Mouse (Mus musculus) WW6 (cell line): Measurements from ENCODE around the gene Ipmk.
"Not testable (repeated sequence)": the region's sequence is repeated elsewhere in the genome, so short reads cannot be mapped to it uniquely, and the experiment has no call there.

Experiments used
- DNase-seq: peaks from one replicate; pipeline ENCODE4 v3.0.0-alpha.2; 2013; ENCODE audit warnings: low read depth, low spot score

Gene Ipmk

DNA sequence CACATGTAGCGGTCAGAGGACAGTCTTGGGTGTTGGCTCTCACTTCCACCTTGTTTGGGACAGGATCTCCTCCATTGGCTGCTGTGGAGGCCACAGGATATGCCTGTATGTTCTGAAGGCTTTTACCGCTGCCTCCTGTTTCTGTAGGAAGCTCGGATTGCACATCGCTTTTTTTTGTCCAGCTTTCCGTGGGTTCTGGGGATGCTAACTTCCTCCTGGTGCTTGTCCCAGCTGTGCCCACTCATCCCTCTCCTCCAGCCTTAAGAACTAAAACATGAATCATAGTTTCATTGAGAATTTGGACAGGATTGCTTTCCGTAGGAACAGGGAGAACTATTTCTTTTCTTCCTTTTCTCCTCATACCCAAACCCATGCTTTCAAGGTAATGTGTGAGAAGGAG is 24.3 kb downstream of the Ipmk start:
- no peak for DNase-seq

DNA sequence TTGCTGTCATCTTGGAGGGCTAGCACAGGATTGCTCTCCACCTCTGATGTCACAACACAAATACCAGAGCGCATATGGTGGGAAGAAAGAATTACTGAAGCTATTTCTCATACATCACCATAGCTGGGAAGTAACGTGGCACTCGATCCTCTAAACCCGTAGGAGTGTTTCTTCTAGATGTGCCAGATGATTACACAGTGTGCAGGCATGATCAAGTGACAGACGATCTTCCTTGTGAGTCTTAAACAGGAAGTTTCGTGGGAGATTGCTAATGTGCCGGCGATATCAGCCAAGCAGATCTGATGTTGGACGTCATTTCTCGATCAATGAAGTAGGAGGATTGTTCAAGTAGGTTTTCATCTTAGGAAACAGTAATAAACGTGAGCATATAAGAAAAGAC is 26.1 kb downstream of the Ipmk start:
- no peak for DNase-seq

GRCm38 (mm10) chr10:71376014-71376413 is 28.5 kb downstream of the Ipmk start:
- no peak for DNase-seq

DNA sequence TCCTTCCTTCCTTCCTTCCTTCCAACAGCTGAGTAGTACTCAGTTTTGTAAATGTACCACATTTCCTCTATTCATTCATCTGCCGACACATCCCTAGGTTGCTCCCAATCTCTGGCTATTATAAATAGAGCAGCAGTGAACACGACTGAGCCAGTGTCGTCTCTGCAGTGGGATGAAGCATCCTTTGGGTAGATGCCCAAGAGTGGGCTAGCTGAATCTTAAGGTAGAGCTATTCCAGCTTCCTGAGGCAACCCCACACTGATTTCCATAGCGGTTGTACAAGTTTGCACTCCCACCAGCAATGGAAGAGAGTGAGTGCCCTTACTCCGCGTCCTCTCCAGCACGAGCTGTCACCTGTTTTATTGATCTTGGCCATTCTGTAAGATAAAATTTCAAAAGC is 32.8 kb downstream of the Ipmk start:
- no peak for DNase-seq

DNA sequence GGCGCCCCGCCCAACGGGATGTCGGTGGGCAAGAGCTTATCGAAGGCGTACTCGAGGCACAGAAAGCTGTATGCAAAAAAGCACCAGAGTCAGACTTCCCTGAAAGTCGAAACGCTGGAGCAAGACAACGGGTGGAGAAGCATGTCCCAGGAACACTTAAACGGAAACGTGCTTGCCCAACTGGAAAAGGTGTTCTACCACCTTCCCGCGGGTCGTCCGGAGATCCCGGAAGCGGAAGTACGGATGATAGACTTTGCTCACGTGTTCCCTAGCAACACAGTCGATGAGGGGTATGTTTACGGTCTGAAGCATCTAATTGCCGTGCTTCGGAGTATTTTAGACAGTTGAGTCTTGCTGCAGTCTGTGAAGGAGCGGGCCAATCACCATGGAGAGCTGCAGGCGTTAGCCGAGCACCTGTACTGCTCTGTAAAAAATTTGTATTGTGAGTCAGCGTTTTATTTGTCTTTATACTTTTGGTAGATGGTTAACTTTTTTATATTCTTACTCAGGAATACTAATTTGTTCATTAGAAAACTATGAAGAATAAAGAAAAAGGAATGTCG is 34.0 kb downstream of the Ipmk start:
- DNase-seq: peak; percentile 40

- no peak for DNase-seq
These were observed 34.5 kb downstream of the Ipmk start for GRCm38 (mm10) chr10:71382109-71382508.

- DNase-seq: no peak
These were observed 35.4 kb downstream of the Ipmk start for GRCm38 (mm10) chr10:71382858-71383551.

DNA sequence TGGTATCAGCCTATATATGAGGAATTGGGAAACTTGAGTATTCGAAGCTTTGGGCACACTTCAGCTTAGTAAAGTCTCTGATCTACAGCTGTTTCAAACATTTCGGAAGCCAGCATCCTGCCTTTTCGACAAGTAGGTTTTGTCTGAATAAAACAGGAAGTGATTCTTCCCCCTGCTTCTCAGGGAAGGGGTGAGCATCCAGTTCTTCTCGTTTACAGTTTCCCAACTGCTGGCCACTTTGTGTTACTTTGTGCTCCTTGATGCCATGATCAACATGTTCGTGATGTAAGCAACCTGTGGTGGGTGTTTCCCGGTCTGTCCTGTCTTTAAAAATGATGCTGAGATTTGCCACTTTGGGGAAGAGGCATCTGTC is 36.0 kb downstream of the Ipmk start:
- not testable (repeated sequence) for DNase-seq

DNA sequence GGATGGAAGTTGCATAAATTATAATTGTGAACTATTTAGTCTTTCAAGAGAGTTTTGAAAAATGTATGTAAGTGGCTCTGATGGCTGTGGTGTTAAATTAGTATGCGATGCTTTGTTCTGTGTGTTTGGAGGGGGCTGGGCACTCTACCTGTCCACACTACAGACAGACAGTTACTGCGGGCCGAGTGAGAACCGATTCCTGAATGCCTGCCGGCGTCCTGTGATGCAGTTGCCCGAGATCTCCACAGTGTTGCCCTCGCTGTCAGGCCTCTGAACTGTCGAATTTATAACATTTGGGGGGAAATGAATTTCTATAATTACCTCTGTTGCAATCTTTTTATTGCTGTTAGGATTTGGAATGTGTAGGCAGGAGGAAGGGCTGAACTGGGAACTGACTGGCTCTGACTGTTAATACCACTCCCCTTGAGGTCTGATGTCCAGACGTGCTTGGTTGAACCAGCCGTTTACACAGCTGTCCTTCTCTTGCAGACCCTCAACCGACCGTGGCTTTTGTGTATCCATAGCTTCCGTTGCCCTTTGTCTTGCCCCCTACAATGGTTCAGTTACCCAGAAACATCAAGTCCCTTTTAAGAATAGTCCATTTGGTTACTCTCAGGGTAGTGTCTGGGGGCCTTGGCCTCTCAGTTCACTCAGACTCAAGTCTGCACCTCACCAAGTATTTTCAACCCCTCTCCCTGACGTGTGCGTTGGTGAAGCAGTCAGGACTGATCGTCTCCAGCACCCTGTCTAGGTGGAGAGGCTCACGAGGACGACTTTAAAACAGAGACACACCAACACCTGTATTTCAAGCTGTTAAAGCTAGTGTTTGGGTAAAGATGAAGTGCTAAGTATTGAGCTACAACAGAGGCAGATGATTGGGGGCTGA is 36.8 kb downstream of the Ipmk start:
- no peak for DNase-seq

- no peak for DNase-seq
These were observed 41.7 kb downstream of the Ipmk start for GRCm38 (mm10) chr10:71389311-71389710.

DNA sequence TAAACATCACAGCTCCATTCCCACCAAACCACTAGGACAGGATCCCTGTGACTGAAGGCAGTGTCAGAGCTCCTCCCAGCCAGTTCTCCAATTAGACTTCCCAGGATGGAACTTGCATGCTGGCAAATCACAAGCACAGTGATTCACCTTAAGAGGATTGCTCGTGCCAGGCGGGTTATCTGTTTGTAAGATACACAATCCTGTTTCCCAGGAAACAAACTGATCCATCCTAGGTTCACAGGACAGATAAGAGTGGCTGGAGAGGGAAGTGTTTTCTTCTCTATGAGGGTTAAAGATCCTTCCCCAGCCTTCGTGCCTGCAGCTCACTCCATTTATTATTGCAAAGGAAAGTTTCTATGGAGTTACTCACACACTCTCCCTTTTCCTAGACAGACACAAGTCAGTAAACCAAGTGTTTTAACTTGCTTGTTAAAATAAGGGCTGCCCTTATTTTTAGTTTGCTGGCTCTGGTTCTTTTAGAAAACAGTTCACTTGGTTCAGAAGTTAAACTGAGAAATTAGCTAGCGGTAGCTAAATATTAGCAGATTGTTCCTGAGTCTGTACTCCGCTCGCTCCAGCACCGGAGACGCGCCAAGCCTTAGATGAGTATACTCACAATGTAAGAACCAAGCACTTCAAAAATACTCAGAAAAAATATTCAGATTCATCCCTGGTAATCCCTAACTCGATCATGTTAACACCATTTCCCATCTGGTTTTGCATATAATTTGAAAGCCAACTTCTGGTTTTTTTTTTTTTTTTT is 51.0 kb downstream of the Ipmk start:
- no peak for DNase-seq

DNA sequence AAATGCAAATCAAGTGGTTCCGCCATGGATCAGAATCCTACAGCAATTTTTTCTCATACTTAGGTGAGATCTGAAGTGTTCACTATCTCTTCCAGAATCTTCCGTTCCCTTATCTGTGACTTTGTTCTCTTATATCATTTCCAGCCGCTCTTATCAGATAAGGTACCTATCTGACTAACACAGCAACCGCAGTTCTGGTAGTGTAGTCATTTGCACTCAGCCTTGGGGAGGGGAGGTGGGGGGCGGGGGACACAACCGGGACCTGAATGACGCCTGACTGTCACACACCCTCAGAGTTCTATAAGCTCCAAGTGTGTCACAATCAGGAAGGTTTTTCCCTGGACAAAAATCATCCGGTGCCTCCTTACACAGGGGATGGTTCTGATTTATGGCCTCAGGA is 51.8 kb downstream of the Ipmk start:
- DNase-seq: no peak

DNA sequence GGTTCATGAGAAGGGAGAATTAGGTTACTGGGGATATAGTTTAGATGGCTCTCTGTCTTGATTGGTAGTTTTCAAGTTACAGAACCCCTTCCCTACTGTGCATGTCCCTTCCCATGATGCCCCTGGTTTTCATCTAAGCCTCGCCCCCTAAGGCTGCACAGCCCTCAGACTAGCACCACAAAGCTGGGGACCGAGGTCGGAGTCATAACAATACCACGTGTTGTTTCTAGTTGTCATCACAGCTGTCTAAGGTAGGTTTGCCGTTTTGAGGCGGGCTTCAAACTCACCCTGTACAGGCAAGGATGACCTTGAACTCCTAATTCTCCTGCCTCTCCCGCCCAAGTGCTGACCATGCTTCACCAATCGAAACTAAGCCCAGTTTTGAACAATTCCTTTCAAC is 52.4 kb downstream of the Ipmk start:
- DNase-seq: no peak

DNA sequence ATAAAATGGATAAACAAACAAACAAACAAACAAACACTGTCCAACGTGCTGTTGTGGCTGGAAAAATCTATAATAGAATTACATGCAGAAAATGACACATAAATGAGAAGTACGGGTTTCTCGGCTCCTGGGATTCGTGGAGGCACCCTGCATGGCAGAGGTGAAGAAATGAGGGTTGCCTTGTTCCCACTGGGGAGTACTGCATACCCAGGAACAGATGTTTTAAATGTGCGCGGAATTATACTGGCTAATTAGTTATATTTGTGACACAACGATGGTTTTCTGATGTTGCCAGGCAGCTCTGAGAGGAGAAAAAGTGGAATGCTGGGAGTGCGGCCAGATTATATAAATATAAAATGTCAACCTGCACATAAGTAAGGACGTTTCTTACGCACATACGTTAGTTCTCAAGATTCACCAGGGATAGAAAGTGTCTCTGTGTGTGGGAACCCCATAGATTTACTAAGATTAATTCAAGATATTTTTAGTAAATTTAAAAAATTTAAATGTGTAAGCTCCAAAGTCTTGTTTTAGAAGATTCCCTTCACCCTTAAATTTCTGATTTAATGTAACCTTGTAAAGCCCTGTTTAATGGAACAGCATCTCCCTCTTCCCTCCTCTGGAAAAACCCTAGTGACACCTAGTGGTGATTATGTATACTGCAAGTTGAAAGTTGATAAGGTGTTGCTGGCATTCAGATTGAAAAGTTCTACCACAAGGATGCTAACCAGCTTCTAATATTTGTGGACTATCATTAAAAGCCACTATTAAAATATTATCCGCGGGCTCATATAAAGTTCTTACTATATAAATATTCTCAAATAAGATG is 53.5 kb downstream of the Ipmk start:
- DNase-seq: no peak

DNA sequence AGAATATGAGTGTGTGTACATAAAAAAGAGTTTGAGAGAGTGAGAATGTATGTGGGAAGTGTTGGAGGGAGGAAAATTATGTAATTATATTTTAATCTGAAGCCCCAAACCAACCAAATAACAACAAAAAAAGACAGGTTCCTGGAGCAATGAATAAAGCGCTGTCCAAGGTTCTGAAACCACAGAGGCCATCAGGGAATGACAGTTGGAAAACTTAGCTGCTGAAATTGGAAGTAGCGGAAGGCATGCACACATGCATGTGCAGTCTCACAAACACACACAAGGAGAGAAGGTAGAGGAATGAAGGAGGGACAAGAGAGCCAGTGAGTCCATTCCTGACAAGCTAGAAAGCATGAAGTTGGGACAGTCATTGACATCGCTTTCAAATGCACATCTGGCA is 56.1 kb downstream of the Ipmk start:
- DNase-seq: no peak

DNA sequence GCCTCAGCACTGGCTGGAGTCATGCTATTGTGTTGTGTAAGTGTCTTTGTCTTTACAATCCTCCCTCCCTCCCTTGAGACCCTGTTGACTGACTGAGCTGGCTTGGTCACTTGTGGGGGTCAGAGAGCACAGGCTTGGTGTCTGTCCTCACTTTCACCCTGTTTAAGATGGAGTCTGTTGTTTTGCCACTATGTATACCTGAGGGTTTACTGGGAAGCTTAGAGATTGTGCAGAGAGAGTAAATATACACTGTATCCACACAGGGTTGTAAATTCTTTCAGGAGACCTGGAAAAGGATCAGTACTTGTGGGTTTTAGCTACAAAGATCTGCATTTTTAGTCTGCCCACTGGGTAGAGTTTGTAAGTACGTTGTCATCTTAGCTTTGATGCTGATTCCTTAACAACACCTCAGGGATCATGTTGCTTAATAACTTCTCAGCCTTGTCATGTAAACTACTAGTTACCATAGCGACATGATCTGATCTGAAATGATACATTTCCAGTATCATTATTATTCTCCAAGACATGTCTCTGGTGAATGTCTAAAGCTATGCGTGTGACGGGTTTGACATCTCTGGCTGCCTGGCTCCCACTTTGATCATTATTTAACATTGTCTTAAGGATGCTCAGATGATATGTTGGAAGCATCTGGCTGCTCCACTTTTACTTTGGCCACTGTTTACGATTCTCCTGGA is 58.1 kb downstream of the Ipmk start:
- no peak for DNase-seq

DNA sequence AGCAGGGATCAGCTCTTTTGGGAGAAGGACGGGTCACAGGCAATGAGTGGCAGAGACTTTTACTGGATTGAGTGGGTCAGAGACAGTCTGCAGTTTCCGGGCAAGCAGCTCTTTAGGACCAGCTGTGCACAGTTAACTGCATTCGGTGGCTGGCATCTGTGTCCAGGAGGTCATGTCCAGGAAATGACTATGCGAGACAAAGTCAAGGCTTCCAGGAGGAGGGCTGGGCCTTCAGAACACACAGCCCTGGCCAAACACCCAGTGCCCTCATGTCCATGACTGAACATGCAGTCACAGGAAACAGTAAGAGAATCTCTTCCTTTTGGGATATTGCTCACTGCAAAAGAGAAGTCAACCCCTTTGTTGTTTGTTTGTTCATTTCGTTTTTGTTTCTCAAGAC is 62.4 kb downstream of the Ipmk start:
- DNase-seq: no peak

DNA sequence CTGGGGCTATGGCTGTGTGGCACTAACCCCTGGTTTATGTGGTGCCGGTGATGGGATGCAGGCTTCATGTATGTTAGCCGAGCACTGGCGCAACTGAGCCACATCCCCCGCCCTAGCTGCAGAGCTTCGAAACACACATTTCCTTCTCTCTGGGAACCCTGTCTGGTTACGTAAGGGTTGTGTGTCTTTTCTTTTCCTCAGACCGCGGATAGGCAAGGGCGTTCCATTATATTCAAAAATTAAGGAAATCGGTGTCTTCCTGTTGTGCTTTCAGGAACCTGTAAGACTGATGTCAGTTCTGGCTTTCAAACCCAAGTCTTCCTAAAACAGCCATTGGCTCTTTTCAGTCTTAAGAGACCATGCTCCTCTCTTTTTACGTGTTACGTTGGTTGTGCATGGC is 65.8 kb downstream of the Ipmk start:
- no peak for DNase-seq

- no peak for DNase-seq
These were observed 74.0 kb downstream of the Ipmk start for GRCm38 (mm10) chr10:71421531-71421930.
